Mouse (Mus musculus): ENCODE data around the gene Chst3. TPM values are rescaled to one million over a fixed set of nuclear protein-coding genes. Genes with fewer than 3 reads are reported as not detected.
"Not testable (repeated sequence)": the region's sequence is repeated elsewhere in the genome, so short reads cannot be mapped to it uniquely, and the experiment has no call there.

Chst3 gene
- polyA plus RNA-seq, 1 experiment from 2014 or later: 3.0 TPM

DNA sequence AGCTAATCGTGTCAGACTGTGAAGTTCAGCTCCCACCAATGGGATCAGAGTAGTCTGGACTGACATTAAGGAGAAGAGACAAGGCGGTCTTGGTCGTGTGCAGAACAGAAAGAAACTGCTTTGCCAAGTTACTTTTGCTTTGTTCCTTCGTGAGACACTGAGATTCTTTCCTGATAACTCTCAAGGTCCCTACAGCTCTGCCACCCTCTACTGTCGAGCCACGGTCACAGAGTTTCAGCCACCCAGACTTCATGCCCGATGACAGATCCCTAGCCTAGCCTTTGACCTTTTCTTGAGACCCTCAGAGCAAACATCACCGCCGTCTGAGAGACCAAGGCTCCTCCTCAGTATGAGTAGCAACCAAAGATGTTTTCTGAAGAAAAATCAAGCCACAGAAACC lies 14.9 kb upstream of the Chst3 start:
- ChIA-PET POLR2A (no interaction called here), CTCF (interaction anchor here (1.1 to 1.6 kb wide), 3 partner anchors 11 to 86 kb away, joined by 3 to 4 read pairs (median 4); no protein-coding TSS in a partner anchor)
- H3K27me3 ChIP-seq: no peaks in the 10 kb centered on the region
- in situ Hi-C loops (cut with MboI; ENCODE audit: low pct_unique_long_range_greater_than_20kb): no loop called here
- no peak for TF ChIP-seq CTCF (IDR thresholded peaks at IDR 0.05)
- no peak for DNase-seq (ENCODE audit: low read depth, low spot score)
- no peak for ATAC-seq

DNA sequence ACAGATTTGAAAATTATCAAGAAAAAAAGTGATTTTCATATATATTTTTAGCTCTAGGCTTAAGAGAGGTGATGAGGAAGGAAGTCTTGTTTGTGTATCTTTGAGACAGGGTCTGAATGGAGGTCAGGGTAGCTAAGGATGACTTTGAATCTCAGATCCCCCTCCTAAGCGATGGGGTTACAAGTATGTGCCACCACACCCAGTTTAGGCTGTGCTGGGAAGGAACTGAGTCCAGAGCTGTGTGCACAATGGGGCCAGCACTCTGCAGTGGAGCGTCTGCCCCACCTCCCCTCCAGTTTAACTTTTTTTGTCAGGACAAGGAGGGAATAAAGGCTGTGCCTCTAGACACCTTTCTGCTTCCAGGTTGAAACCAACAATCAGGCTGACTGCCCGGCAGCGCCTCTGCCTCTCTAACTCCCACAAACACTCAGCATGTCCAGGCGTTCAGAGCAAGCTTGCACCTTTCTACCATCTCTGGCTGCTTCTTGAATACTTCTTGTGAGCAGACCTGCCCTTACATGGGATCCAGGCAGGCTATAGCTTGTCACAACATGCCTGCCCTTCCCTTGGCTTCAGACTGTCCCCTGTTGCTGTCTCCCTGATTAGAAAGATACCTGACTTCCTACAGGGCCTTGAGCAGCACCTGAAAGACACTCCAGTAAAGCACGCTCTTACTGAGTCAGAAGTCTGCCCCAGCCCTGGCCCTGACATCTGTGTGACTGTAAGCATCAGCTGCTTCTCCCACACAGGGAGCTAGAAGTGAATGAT lies 11.4 kb upstream of the Chst3 start:
- no peak for DNase-seq (ENCODE audit: low read depth, low spot score)
- TF ChIP-seq CTCF (IDR thresholded peaks at IDR 0.05): no peak
- CTCF ChIA-PET: interaction anchor here (0.9 to 5.0 kb wide), 3 partner anchors 15 to 40 kb away, joined by 3 to 25 read pairs (median 11); no protein-coding TSS in a partner anchor

DNA sequence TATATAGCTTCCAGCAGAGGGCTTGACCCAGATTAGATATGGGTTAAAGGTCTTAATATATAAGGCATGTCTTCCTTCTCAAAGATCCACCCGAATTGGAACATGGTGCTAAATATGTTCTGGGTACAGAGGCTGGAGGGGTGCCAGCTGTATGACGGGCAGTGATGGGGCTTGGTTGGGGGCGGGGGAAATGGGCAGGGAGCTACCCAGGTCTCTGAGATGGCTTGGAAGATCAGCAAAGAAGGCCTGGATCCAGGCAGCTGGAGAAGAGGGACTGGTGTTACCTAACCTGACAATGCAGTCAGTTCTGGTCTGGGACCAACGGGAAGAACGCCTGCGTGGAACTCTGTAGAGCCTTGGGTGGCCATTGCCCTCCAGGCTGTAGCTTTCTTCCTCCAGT lies 10.1 kb upstream of the Chst3 start:
- ATAC-seq (no peak), DNase-seq (ENCODE audit: low read depth, low spot score) (no peak)
- ChIA-PET POLR2A (interaction anchor here (0.6 to 0.8 kb wide), 2 partner anchors 29 to 547 kb away, joined by 3 read pairs; no protein-coding TSS in a partner anchor), CTCF (interaction anchor here (0.7 to 5.0 kb wide), 5 partner anchors 9 to 38 kb away, joined by 3 to 25 read pairs (median 8); partner anchors contain the start of gene Chst3)
- TF ChIP-seq CTCF (IDR thresholded peaks at IDR 0.05): no peak
- in situ Hi-C loops (cut with MboI; ENCODE audit: low pct_unique_long_range_greater_than_20kb): no loop called here
- no peaks in the 10 kb centered on the region for H3K27me3 ChIP-seq

More for the DNA sequence above, 11.4 kb upstream of the Chst3 start:
- POLR2A ChIA-PET: interaction anchor here (0.5 kb wide), 1 partner anchor 31 kb away, joined by 3 read pairs; no protein-coding TSS in a partner anchor
- no peaks in the 10 kb centered on the region for H3K27me3 ChIP-seq
- in situ Hi-C loops (cut with MboI; ENCODE audit: low pct_unique_long_range_greater_than_20kb): no loop called here
- no peak for ATAC-seq

DNA sequence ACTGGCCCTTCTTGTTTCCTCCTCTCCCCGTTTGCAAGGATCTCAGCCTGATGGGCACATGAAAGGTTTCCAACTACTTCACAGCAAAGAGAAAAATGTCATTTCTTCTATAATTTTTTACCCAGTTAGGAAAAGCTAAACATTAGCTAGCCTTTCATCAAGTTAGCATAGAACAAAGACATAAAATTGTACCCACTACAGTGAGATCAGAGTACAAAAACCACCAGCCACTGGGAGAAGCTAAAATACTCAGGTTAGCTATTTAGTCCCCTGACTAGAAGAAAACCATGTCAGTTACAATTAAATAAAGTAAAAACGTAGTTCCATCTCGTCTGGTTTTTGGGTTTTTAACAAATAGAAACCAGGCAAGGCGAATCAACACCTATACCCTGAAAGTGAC lies 8.6 kb upstream of the Chst3 start:
- CTCF ChIA-PET: interaction anchor here (2.3 to 5.0 kb wide), 2 partner anchors 8 to 37 kb away, joined by 8 to 25 read pairs; partner anchors contain the start of gene Chst3
- in situ Hi-C loops (cut with MboI; ENCODE audit: low pct_unique_long_range_greater_than_20kb): no loop called here

DNA sequence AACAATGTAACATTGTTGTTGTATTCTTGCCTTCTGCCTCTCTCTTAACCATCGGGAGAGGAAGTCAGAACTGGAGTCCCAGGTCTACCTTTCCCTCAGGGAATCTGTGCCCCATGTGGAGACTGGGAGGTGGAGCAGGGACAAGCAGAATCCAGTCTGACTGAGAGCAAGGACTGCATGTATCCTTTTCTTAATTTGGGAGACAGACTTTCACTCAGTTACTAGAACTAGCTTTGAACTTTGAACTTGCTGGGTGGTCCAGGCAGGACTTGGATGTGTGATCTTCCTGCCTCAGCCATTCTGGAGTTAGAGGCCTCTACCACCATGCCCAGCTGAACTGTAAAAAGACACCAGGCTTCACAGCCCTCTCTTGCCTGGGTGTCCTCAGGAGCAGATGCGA lies 5.5 kb upstream of the Chst3 start:
- CTCF ChIA-PET: interaction anchor here (1.6 kb wide), 1 partner anchor 33 kb away, joined by 4 read pairs; no protein-coding TSS in a partner anchor
- H3K27me3 ChIP-seq: no peaks in the 10 kb centered on the region
- in situ Hi-C loops (cut with MboI; ENCODE audit: low pct_unique_long_range_greater_than_20kb): no loop called here
- no peak for ATAC-seq
- POLR2A ChIA-PET: no interaction called here
- TF ChIP-seq CTCF (IDR thresholded peaks at IDR 0.05): no peak
- DNase-seq (ENCODE audit: low read depth, low spot score): no peak

More for the DNA sequence above, 8.6 kb upstream of the Chst3 start:
- ATAC-seq (no peak), DNase-seq (ENCODE audit: low read depth, low spot score) (no peak)
- POLR2A ChIA-PET: interaction anchor here (0.5 kb wide), 1 partner anchor 19 kb away, joined by 3 read pairs; no protein-coding TSS in a partner anchor
- H3K27me3 ChIP-seq: no peaks in the 10 kb centered on the region
- no peak for TF ChIP-seq CTCF (IDR thresholded peaks at IDR 0.05)

DNA sequence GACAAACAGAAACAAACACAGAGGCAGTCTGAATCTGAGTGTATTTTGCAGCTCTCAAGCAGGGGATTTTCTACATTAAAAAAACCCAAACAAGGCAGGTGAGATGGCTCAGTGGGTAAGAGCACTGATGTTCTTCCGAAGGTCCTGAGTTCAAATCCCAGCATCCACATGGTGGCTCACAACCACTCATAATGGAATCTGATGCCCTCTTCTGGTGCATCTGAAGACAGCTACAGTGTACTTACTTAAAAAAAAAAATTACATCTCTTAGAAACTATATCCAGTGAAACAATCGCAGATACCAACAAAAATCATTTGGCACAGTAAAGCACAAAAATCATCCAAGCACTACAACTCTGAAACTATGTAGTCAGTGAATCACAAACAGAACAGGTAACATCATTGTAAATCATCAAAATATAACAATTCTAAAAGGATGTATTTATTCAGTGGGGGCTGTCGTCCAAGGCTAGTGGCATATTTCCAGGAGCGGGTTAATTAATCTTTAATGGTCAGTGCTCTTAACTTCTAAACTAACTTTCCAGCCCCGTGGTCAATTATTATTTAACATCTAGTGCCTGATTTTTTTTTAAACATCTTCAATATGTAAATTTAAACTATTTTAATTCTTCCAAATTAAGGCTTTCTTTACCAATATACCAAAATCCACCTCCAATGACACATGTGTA lies 2.7 kb upstream of the Chst3 start:
- in situ Hi-C loops (cut with MboI; ENCODE audit: low pct_unique_long_range_greater_than_20kb); POLR2A ChIA-PET; H3K27me3 ChIP-seq; CTCF ChIA-PET; ATAC-seq; DNase-seq (ENCODE audit: low read depth, low spot score): not testable (repeated sequence)

DNA sequence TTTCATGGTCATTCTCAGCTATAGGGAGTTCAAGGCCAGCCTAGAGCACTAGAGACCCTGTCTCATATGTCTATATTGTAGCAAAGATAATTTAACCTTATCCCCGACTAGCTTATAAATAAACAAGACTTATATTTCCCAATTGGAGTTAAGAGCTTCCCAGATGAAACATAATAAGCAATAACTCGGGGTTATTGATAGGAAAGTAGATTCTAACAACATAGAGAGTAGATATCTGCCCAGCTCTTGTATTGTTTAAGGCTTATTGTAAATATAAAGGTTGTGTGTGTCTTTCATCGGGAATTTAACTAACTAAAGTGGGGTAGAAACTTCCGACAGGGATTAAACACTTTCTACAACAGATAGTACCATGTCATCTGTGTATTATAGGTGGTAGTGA lies 1.5 kb upstream of the Chst3 start:
- in situ Hi-C loops (cut with MboI; ENCODE audit: low pct_unique_long_range_greater_than_20kb): no loop called here
- no peak for ATAC-seq
- DNase-seq (ENCODE audit: low read depth, low spot score): no peak
- H3K27me3 ChIP-seq: no peaks in the 10 kb centered on the region
- POLR2A ChIA-PET: interaction anchor here (0.5 to 2.1 kb wide), 2 partner anchors 27 to 124 kb away, joined by 3 to 4 read pairs; no protein-coding TSS in a partner anchor
- CTCF ChIA-PET: interaction anchor here (1.3 to 2.8 kb wide), 4 partner anchors 8 to 29 kb away, joined by 3 to 14 read pairs (median 7); no protein-coding TSS in a partner anchor
- no peak for TF ChIP-seq CTCF (IDR thresholded peaks at IDR 0.05)

DNA sequence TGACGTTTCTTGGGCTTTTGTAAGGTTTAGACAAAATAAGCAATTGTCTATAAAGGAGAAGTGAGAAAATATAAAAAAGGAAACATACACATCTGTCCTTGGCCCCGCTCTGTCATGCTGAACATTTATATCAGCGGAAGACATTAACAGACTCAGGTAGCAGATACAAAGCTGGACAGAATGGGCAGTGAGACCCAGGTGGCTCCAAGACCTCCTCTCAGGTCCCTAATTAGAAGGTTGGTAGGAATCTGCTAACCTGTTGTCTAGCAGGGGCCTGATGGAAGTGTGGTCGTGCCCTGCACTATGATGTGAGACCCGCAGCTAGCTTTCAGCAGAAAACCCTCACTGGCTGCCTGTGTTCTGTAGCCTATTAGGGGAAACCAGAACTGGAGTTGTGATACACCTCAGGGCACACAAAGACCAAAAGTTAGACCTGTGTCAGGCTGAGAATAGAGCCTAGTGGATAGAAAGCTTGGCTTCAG lies 1.0 kb upstream of the Chst3 start:
- in situ Hi-C loops (cut with MboI; ENCODE audit: low pct_unique_long_range_greater_than_20kb): no loop called here
- no peak for DNase-seq (ENCODE audit: low read depth, low spot score)
- TF ChIP-seq CTCF (IDR thresholded peaks at IDR 0.05): no peak
- no peak for ATAC-seq
- ChIA-PET POLR2A (interaction anchor here (0.5 to 2.1 kb wide), 2 partner anchors 26 to 124 kb away, joined by 3 to 4 read pairs; no protein-coding TSS in a partner anchor), CTCF (interaction anchor here (1.3 to 2.8 kb wide), 4 partner anchors 9 to 28 kb away, joined by 3 to 14 read pairs (median 7); no protein-coding TSS in a partner anchor)
- H3K27me3 ChIP-seq: no peaks in the 10 kb centered on the region

DNA sequence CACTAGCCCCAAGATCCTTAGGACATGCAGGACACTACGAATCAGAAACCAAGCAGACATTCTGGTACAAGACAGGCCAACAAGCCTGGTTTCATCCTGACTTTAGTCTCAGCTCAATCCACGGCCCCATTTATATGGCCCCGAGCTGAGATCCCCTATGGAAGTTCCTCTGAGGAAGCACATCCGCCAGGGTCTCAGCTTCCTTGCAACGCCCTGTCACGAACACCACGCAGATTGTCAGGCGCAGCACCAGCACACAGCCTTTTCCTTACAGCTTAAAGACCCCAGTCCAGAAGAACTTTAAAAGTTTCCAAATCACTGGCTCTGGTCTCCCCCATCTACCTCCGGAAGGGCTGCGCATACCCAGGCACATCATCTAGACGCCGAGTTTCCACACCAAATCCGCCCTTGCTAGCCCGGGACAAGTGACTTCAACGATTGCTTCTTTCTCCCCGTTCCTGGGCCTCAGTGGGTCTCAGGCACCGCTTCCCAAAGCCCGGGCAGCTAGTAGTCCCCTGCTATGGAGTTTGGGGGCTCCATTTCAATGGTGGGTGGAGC lies 948 bp downstream of the Chst3 start:
- ATAC-seq: no peak
- ChIA-PET POLR2A (no interaction called here), CTCF (interaction anchor here (1.0 to 2.8 kb wide), 4 partner anchors 11 to 28 kb away, joined by 3 to 8 read pairs (median 6); no protein-coding TSS in a partner anchor)
- no peak for TF ChIP-seq CTCF (IDR thresholded peaks at IDR 0.05)
- H3K27me3 ChIP-seq: no peaks in the 10 kb centered on the region
- no peak for DNase-seq (ENCODE audit: low read depth, low spot score)
- in situ Hi-C loops (cut with MboI; ENCODE audit: low pct_unique_long_range_greater_than_20kb): no loop called here
